Mouse (Mus musculus): ENCODE measurements around the gene Cltb.

The Cltb gene

GRCm38 (mm10) chr13:54560608-54561007 is 50.5 kb downstream of the Cltb start:
- no peak for DNase-seq

- no peak for DNase-seq
Measured at GRCm38 (mm10) chr13:54559656-54560055, 51.5 kb downstream of the Cltb start.

- peak; percentile 84 for DNase-seq
Measured at GRCm38 (mm10) chr13:54557652-54558051, 53.5 kb downstream of the Cltb start.

- DNase-seq, result peak; percentile 77
Measured at GRCm38 (mm10) chr13:54556796-54557195, 54.3 kb downstream of the Cltb start.

- DNase-seq, result no peak
Measured at GRCm38 (mm10) chr13:54556176-54556575, 55.0 kb downstream of the Cltb start.

- peak; percentile 49 for DNase-seq
Measured at GRCm38 (mm10) chr13:54548036-54548435, 63.1 kb downstream of the Cltb start.

Data from kidney, adult 11 months (tissue).